Mouse (Mus musculus) central nervous system, embryonic 11.5 days (tissue): ENCODE measurements around the gene Ccdc92. TPM values are rescaled to one million over a fixed set of nuclear protein-coding genes. Genes with fewer than 3 reads are reported as not detected.

Experiments used
- polyA plus RNA-seq: library from polyadenylated mRNA; depleted of rRNA; stranded (reverse); fragments of >200 nt; gene quantifications from 2 replicates; pipeline ENCODE4 v1.2.3, GENCODE M21; 2012; rRNA removed

Ccdc92 gene
- polyA plus RNA-seq, result 10.9 and 24.4 TPM in 2 replicates

GRCm38 (mm10) chr5:124862013-124862866, at the start of gene Ccdc92, which contains the start of gene Zfp664:
TSS of gene Ccdc92 (minus strand) at chr5:124862424.
TSS of gene Zfp664 (plus strand) at chr5:124862691.

Other genes starting within 250 kb of the Ccdc92 start
- 29.3 and 36.7 TPM in 2 replicates for gene Atp6v0a2, start 233.8 kb downstream of the Ccdc92 start, polyA plus RNA-seq
- 0.29 and 0.48 TPM in 2 replicates for gene Dnah10, start 137.3 kb downstream of the Ccdc92 start, polyA plus RNA-seq
- 92.7 and 98.6 TPM in 2 replicates for gene Zfp664, start 267 bp upstream of the Ccdc92 start, polyA plus RNA-seq
- gene Rflna, start 140.8 kb upstream of the Ccdc92 start, polyA plus RNA-seq, result 5.0 and 12.6 TPM in 2 replicates